Mouse (Mus musculus) olfactory bulb, adult 2 months (tissue): ENCODE data around the gene Barx1. TPM values are rescaled to one million over a fixed set of nuclear protein-coding genes. Genes with fewer than 3 reads are reported as not detected.

Experiments used
- H3K27ac ChIP-seq: fragments of 200-500 bp; 2 replicates; pipeline ENCODE4 v1.5.1; 2012; ENCODE audit warnings: low read depth, low read length; ENCODE audit not compliant: insufficient read depth
- H3K4me1 ChIP-seq: fragments of 200-500 bp; 2 replicates; pipeline ENCODE4 v1.6.1; 2012; ENCODE audit warnings: low read length; ENCODE audit not compliant: control insufficient read depth, insufficient read depth
- H3K4me3 ChIP-seq: fragments of 200-500 bp; 2 replicates; pipeline ENCODE4 v1.5.1; 2012; ENCODE audit warnings: mild to moderate bottlenecking, low read depth, low read length, moderate library complexity; ENCODE audit not compliant: insufficient read depth
- CTCF ChIP-seq: fragments of 200-500 bp; IDR thresholded peaks from 2 replicates; pipeline ENCODE4 v1.5.1; 2012; ENCODE audit warnings: low read depth, mild to moderate bottlenecking, low read length, moderate library complexity; ENCODE audit not compliant: insufficient read depth
- POLR2A ChIP-seq: fragments of 200-500 bp; IDR thresholded peaks from 2 replicates; pipeline ENCODE4 v1.6.1; 2012; ENCODE audit warnings: mild to moderate bottlenecking, low read depth, low read length, moderate library complexity; ENCODE audit not compliant: insufficient read depth
- WGBS: fragments of 180-500 bp; shearing (Covaris S2); methylation state at CpG from one replicate; pipeline ENCODE4 v1.1.7; 2018; 5-methylcytosine and 5-hydroxymethylcytosine counted together
- polyA plus RNA-seq: library from polyadenylated mRNA; stranded (reverse); fragments of >200 nt; gene quantifications from 2 replicates; pipeline ENCODE4 v1.2.4, GENCODE M21; 2012; ENCODE audit warnings: low replicate concordance; ENCODE audit not compliant: missing spikeins, insufficient read depth, insufficient read length

The Barx1 gene
- polyA plus RNA-seq, result not detected in 2 replicates

DNA sequence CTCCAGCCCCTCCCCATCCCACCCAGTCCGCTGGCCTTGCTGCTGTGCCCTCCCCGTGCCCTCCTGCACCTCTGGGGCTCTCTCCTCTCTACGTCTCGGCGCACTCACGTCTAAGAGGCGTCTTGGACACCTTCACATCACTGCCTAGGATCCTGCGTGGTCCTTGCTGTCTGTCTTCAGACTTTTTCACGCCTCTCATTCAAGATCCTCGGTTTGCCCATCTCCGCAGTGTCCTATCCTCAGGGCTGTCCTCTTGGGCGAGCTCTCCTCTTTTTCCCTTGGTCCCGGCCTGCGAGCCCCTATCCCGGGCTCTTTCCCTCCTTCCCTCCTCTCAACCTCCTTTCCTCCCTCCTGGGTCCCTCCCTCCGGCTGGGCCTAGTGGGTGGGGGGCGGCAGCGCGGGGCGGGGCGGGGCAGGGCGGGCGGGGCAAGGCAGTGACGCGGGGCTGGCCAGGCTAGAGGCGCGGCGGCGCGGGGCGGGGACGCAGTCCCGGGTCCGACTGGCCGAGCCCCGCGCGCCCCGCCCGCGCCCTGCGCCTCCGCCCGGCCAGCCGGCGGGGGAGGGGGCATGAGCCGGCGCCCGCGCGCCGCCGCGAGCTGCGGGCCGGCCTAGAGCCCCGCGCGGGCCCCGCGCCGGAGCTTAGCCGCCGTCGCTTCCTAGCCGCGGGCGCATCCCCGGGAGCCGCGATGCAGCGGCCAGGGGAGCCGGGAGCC lies at the start of gene Barx1:
TSS of gene Barx1 (plus strand) at position 568 of the 713 bp plus-strand sequence.
- H3K4me1 ChIP-seq, result peaks cover 17% of the 10 kb centered on the region
- TF ChIP-seq CTCF (no peak), POLR2A (no peak)
- WGBS, result 4% methylated on average over 68 of the region's 73 CpGs
- no peak within 1 kb of the TSS for H3K4me3 ChIP-seq
- no peak within 1 kb of the TSS for H3K27ac ChIP-seq

GRCm38 (mm10) chr13:48614525-48614924 lies 48.3 kb upstream of the Barx1 start:
- TF ChIP-seq CTCF, result no peak
- TF ChIP-seq POLR2A, result no peak
- 63% methylated on average over 2 of the region's 2 CpGs for WGBS
- Histone ChIP-seq H3K4me3 (no peak overlapping the region), H3K4me1 (peaks cover 6% of the 10 kb centered on the region), H3K27ac (no peak overlapping the region)

DNA sequence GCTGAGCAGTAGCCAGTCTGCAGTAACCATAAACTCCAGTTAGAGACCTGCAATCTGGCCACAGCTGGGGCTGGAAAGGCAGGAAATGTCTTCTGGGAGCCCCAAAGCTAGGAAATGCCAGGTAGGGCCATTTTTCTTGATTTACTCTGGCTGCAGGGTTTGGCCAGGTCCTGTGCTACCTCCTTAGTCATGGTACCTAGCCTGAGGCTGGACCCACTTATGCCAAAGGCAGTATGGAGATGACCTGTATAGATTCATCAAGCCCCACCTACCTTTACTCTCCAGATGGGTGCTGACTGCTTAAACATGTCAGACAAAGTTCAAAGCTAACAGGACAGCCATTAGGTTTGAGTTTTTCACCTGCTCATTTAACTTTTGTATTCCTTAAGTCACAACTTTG lies 45.0 kb upstream of the Barx1 start:
- TF ChIP-seq POLR2A, result no peak
- no peak for TF ChIP-seq CTCF
- H3K4me1 ChIP-seq, result 0 out of 2 replicates have a peak, but pooled peaks cover 2% of the 10 kb centered on the region
- no peak overlapping the region for H3K4me3 ChIP-seq
- H3K27ac ChIP-seq, result no peak overlapping the region

GRCm38 (mm10) chr13:48618890-48619289 lies 43.9 kb upstream of the Barx1 start:
- TF ChIP-seq POLR2A (no peak), CTCF (no peak)
- H3K4me3 ChIP-seq, result no peak overlapping the region
- no peak overlapping the region for H3K27ac ChIP-seq
- H3K4me1 ChIP-seq, result 0 out of 2 replicates have a peak, but pooled peaks cover 2% of the 10 kb centered on the region
- 62% methylated on average over 4 of the region's 4 CpGs for WGBS

- H3K4me3 ChIP-seq, result peak overlapping the region; percentile 79
- H3K27ac ChIP-seq, result peak overlapping the region; percentile 92
- 1% methylated on average over 26 of the region's 26 CpGs for WGBS
- H3K4me1 ChIP-seq, result no peaks in the 10 kb centered on the region
- TF ChIP-seq CTCF, result no peak
- TF ChIP-seq POLR2A, result no peak
Measured at GRCm38 (mm10) chr13:48624968-48625398, 37.8 kb upstream of the Barx1 start.

- WGBS, result under 1% methylated on average over 76 of the region's 76 CpGs
- H3K4me3 ChIP-seq, result peak within 1 kb of the TSS; percentile 79
- peak within 1 kb of the TSS; percentile 92 for H3K27ac ChIP-seq
- peak; percentile 74 for TF ChIP-seq POLR2A
- TF ChIP-seq CTCF, result no peak
- H3K4me1 ChIP-seq, result no peaks in the 10 kb centered on the region
Measured at GRCm38 (mm10) chr13:48625433-48626184, 37.2 kb upstream of the Barx1 start, which contains the start of gene Ptpdc1. Gene Ptpdc1 (minus strand): TSS chr13:48625664.

DNA sequence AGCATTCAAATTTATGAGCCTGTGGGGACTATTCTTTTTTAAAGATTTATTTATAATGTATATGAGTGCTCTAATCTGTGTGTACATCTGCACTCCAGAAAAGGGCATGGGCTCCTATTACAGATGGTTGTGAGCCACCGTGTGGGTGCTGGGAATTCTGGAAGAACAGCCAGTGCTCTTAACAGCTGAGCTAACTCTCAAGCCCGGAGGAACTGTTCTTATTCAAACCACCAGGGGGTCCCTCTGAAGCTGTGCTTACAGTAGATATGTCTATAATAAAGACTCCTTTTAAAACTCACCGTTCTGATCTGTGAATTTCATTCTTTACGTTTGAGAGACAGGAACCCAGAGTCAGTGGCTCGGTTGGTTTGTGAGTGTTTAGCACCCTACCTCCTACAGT lies 31.1 kb upstream of the Barx1 start:
- TF ChIP-seq POLR2A (no peak), CTCF (no peak)
- 66% methylated on average over 5 of the region's 5 CpGs for WGBS
- Histone ChIP-seq H3K4me1 (no peaks in the 10 kb centered on the region), H3K4me3 (no peak overlapping the region), H3K27ac (no peak overlapping the region)

DNA sequence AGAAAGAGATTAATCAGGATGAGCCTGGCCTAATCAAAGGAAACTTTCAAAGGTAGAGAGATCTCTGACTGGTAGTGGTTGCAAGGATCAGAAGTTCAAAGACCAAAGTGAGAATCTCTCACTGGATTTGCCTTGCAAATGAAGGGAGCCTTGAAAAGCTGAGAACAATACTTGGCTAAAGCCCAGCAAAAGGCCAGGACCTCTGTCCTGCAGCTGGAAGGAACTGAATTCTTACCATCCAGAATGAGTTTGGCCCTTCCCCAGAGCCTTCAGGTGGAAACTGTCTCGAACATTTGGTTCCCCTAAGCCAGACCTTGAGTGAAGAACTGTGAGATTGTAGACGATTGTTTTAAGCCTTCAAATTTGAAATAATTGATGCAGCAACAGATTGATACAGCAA lies 25.1 kb upstream of the Barx1 start:
- WGBS, result 73% methylated on average over 2 of the region's 2 CpGs

DNA sequence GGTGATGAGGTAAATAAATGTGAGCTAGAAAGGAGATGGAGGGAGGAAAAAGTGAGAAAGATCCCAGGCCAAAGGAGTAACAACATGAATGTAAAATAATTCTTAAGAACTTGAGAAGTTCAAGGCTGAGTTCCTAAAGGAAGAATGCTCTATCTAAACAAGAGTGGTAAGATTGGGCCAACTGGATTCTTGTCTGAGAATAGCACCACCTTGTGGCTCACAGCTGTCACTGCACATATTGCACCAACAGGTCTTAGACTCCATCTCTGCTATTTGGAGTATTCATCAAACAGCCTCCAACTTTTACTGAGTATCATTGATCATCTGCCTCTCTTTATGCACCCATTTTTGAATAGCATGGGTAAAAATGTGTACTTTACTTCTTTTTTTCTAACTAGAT lies 23.2 kb upstream of the Barx1 start:
- no peak overlapping the region for H3K27ac ChIP-seq
- H3K4me1 ChIP-seq, result no peaks in the 10 kb centered on the region
- no peak overlapping the region for H3K4me3 ChIP-seq
- TF ChIP-seq POLR2A, result no peak
- no peak for TF ChIP-seq CTCF

More for the DNA sequence above, 25.1 kb upstream of the Barx1 start:
- H3K4me3 ChIP-seq, result no peak overlapping the region
- H3K27ac ChIP-seq, result no peak overlapping the region
- H3K4me1 ChIP-seq, result no peaks in the 10 kb centered on the region
- TF ChIP-seq CTCF, result no peak
- no peak for TF ChIP-seq POLR2A
